Mouse (Mus musculus) stomach, postnatal 0 days (tissue): ENCODE data around the gene Nphp1. TPM values are rescaled to one million over a fixed set of nuclear protein-coding genes. Genes with fewer than 3 reads are reported as not detected.

Experiments
- ATAC-seq: fragments of 200-750 bp; cut with Nextera tagmentation; 2 replicates; pipeline ENCODE4 v1.8.0; 2017; ENCODE audit not compliant: low FRiP score, low TSS enrichment
- DNase-seq: peaks from one replicate; pipeline ENCODE4 v3.0.0-alpha.2; 2016; ENCODE audit warnings: low spot score
- H3K27ac ChIP-seq: fragments of 300-500 bp; sonication (generic); replicated peaks from 2 replicates; pipeline ENCODE4 v1.5.1; 2014; ENCODE audit warnings: mild to moderate bottlenecking, control low read depth
- H3K27me3 ChIP-seq: fragments of 300-500 bp; sonication (generic); 2 replicates; pipeline ENCODE4 v1.6.1; 2014; ENCODE audit warnings: low read length; ENCODE audit not compliant: control insufficient read depth, insufficient read depth
- H3K36me3 ChIP-seq: fragments of 300-500 bp; sonication (generic); 2 replicates; pipeline ENCODE4 v1.6.1; 2014; ENCODE audit warnings: low read length, mixed read lengths; ENCODE audit not compliant: control insufficient read depth, insufficient read depth
- H3K4me1 ChIP-seq: fragments of 300-500 bp; sonication (generic); replicated peaks from 2 replicates; pipeline ENCODE4 v1.6.1; 2014; ENCODE audit warnings: antibody characterized with exemption; ENCODE audit not compliant: control insufficient read depth, insufficient read depth
- H3K4me2 ChIP-seq: fragments of 300-500 bp; sonication (generic); replicated peaks from 2 replicates; pipeline ENCODE4 v1.6.1; 2014; ENCODE audit warnings: low read depth, mild to moderate bottlenecking, control low read depth, moderate library complexity
- H3K4me3 ChIP-seq: fragments of 300-500 bp; sonication (generic); 2 replicates; pipeline ENCODE4 v1.5.1; 2014; ENCODE audit warnings: low read depth, low read length, control low read depth
- H3K9ac ChIP-seq: fragments of 300-500 bp; sonication (generic); 2 replicates; pipeline ENCODE4 v1.6.1; 2014; ENCODE audit warnings: mild to moderate bottlenecking, low read length, control low read depth, mixed read lengths
- H3K9me3 ChIP-seq: fragments of 300-500 bp; sonication (generic); 2 replicates; pipeline ENCODE4 v1.6.1; 2016; ENCODE audit warnings: low read length; ENCODE audit not compliant: control insufficient read depth
- CTCF ChIP-seq: IDR thresholded peaks from 2 replicates; pipeline ENCODE4 v1.5.1; 2016; ENCODE audit warnings: antibody characterized with exemption, low read depth, mild to moderate bottlenecking, moderate library complexity
- EP300 ChIP-seq: optimal IDR thresholded peaks from 2 replicates; pipeline ENCODE3; 2016; ENCODE audit warnings: antibody characterized with exemption
- WGBS: fragments of 180-500 bp; shearing (Covaris S2); extraction: QIAGEN DNeasy Blood & Tissue Kit; methylation state at CpG from one replicate; pipeline ENCODE4 v1.1.7; 2014; 5-methylcytosine and 5-hydroxymethylcytosine counted together
- polyA plus RNA-seq: library from polyadenylated mRNA; unstranded; fragments of >200 nt; fragmentation: Nextera tagmentation; extraction: Ambion mirVana; gene quantifications from 2 replicates; pipeline ENCODE4 v1.2.1, GENCODE M21; 2015

Gene Nphp1
- polyA plus RNA-seq, 1 experiment from 2014 or later: 56.9 TPM

DNA sequence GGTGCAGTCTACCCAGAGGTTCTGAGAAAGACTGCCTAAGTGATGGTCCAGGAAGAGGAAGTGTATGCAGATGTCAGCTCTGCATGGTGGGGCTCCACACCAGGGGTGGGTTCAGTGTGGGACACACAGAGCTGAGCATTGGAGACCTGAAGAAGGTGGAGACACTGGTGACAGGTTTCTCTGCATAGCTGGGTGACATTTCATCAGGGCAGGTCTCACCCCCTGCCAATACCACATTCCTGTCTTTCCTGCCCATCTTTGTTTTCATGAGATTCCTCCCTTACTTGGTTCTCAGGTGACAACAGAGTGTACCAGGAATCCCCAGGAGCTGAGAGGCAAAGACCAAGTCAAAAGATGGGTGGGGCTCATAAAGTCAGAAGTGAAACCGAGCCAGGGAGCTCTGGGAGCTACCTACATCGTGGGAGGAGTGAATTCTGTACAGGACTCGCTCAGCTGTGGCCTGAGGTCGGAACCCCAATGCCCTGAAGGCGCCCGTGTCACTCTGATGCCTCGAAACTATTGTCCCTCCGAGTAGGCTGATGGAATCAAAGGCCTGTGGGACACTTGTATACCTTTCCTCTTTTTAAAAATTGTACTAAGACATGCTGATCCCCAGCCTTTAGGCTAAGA, 69.7 kb downstream of the Nphp1 start:
- H3K36me3 ChIP-seq: no peaks in the 10 kb centered on the region
- no peaks in the 10 kb centered on the region for H3K27me3 ChIP-seq
- no peak overlapping the region for H3K9ac ChIP-seq
- DNase-seq (no peak), ATAC-seq (no peak)
- H3K4me2 ChIP-seq: no peak overlapping the region
- no peaks in the 10 kb centered on the region for H3K9me3 ChIP-seq
- H3K27ac ChIP-seq: peak overlapping the region; percentile 77
- no peak for TF ChIP-seq EP300
- TF ChIP-seq CTCF: no peak
- H3K4me1 ChIP-seq: 0 out of 2 replicates have a peak, but pooled peaks cover 2% of the 10 kb centered on the region
- 54% methylated on average over 8 of the region's 8 CpGs for WGBS
- H3K4me3 ChIP-seq: no peak overlapping the region

DNA sequence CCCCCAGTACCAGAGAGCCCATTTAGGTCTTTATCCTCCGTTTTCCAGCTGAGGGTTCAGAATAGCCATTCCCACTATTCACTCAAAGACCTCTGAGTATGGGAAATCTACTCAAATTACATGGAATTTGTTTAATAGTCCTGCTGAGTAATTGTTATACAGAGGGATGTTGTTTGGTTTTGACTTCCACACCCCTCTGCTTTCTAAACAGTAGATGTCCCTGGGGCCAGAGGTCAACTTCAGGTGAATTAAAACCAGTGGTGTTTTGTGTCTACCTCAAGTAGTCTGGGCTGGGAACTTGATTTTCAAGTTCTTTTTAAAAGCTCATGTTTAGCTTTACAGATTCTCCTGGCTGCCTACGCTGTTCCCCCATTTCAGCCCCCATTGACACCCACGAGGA, 74.0 kb downstream of the Nphp1 start:
- Histone ChIP-seq H3K4me1 (no peaks in the 10 kb centered on the region), H3K27me3 (no peaks in the 10 kb centered on the region), H3K27ac (no peak overlapping the region), H3K4me3 (no peak overlapping the region), H3K9me3 (no peaks in the 10 kb centered on the region), H3K4me2 (no peak overlapping the region), H3K36me3 (no peaks in the 10 kb centered on the region), H3K9ac (no peak overlapping the region)
- TF ChIP-seq CTCF: no peak
- ATAC-seq: no peak
- WGBS: 33% methylated on average over 3 of the region's 3 CpGs
- no peak for DNase-seq

DNA sequence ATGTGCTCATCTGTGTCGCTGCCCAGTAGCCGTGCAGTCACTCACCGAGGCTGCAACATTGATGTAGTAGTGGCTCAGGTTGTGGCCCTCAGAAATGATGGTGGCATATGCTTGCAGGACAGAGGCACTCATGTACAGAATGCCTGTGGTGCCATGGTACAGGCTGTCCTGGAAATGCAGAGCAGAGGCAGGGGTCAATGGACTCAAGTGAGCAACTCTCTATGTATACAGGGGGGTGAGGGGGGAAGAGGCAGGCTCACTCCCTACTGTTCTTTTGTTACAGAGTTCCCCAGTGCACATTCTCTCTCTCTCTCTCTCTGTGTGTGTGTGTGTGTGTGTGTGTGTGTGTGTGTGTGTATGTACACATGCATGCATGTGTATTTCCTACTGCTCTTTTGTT, 79.9 kb downstream of the Nphp1 start:
- ATAC-seq (no peak), DNase-seq (no peak)
- 75% methylated on average over 3 of the region's 3 CpGs for WGBS
- Histone ChIP-seq H3K27me3 (no peaks in the 10 kb centered on the region), H3K27ac (no peak overlapping the region), H3K9ac (no peak overlapping the region), H3K9me3 (no peaks in the 10 kb centered on the region), H3K4me1 (no peaks in the 10 kb centered on the region), H3K36me3 (no peaks in the 10 kb centered on the region), H3K4me2 (no peak overlapping the region), H3K4me3 (no peak overlapping the region)
- TF ChIP-seq CTCF (no peak), EP300 (no peak)

- Histone ChIP-seq H3K9ac (no peak overlapping the region), H3K27ac (no peak overlapping the region), H3K27me3 (no peaks in the 10 kb centered on the region), H3K4me1 (no peaks in the 10 kb centered on the region), H3K4me3 (no peak overlapping the region), H3K4me2 (no peak overlapping the region), H3K9me3 (no peaks in the 10 kb centered on the region), H3K36me3 (no peaks in the 10 kb centered on the region)
- ATAC-seq (no peak), DNase-seq (no peak)
- TF ChIP-seq CTCF: no peak
- no peak for TF ChIP-seq EP300
- 45% methylated on average over 3 of the region's 3 CpGs for WGBS
These were observed 80.6 kb downstream of the Nphp1 start for GRCm38 (mm10) chr2:127708060-127708459.

DNA sequence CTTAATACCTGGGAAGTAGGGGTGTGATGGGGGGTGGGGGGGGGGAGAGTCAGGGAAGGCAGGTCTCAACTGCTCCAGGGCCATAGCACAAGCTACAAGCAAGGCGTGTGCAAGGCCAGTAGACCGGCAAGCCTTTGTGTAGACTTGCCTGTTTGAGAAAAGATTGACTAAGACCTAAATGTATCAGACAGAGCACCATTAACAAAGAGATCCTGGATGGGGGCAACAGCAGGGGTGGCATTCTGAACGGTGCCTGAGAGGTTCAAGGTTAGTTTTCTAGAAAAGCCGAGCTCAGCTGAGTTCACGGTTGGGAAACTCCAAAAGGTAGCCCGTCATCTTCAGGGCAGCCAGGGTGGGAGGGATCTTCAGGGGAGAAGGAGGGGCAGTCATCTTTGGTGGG, 83.4 kb downstream of the Nphp1 start:
- no peak for TF ChIP-seq EP300
- no peak for TF ChIP-seq CTCF
- ATAC-seq: no peak

More for the DNA sequence above, 83.4 kb downstream of the Nphp1 start:
- Histone ChIP-seq H3K4me3 (no peak overlapping the region), H3K27me3 (no peaks in the 10 kb centered on the region), H3K9me3 (no peaks in the 10 kb centered on the region), H3K4me2 (no peak overlapping the region), H3K9ac (no peak overlapping the region), H3K36me3 (no peaks in the 10 kb centered on the region), H3K4me1 (no peaks in the 10 kb centered on the region), H3K27ac (no peak overlapping the region)
- DNase-seq: no peak
- 70% methylated on average over 6 of the region's 6 CpGs for WGBS

Other genes with a start within 250 kb of the Nphp1 start
- gene Prom2, start 247.4 kb downstream of the Nphp1 start, polyA plus RNA-seq: 17.2 and 20.5 TPM in 2 replicates
- 1.9 TPM in 2 replicates for gene Zfp661, start 201.8 kb downstream of the Nphp1 start, polyA plus RNA-seq
- gene Mrps5, start 201.7 kb downstream of the Nphp1 start, polyA plus RNA-seq: 87.0 and 90.2 TPM in 2 replicates
- 192 and 213 TPM in 2 replicates for gene Mal, start 132.2 kb downstream of the Nphp1 start, polyA plus RNA-seq
- 49.8 and 57.5 TPM in 2 replicates for gene Mall, start 59.0 kb downstream of the Nphp1 start, polyA plus RNA-seq
- 60.2 and 66.5 TPM in 2 replicates for gene Mtln, start 3.6 kb upstream of the Nphp1 start, polyA plus RNA-seq
- 5.3 and 6.5 TPM in 2 replicates for gene Bub1, start 43.0 kb upstream of the Nphp1 start, polyA plus RNA-seq
- gene Acoxl, start 50.0 kb upstream of the Nphp1 start, polyA plus RNA-seq: 0.13 and 0.17 TPM in 2 replicates